Mouse (Mus musculus): ENCODE measurements around the gene 0610037L13Rik. TPM values are rescaled to one million over a fixed set of nuclear protein-coding genes. Genes with fewer than 3 reads are reported as not detected.

0610037L13Rik gene
- polyA plus RNA-seq, 1 experiment from 2014 or later: 93.6 TPM

DNA sequence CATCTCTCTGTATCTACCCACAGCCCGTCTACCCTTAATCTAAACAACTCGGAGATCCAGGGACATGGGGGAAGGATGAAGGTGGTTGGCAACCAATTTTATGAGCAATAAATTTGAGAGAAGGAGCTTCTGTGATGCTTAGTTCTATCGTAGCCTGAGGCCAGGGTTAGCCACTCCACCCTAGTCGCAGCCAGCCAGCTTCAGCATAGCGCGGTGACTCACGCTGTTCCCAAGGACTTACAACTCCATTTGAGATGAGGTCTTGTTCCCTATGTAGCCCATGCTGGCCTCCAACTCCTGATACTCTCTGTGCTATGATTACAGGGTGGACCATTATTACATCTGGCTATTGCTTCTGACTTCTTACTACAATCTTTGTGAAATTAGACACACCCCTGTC, 53.1 kb downstream of the 0610037L13Rik start:
- no peak for ATAC-seq (ENCODE audit: low FRiP score)
- Histone ChIP-seq H3K9me3 (replicated peaks) (no peaks in the 10 kb centered on the region), H3K27me3 (replicated peaks) (no peaks in the 10 kb centered on the region), H3K4me1 (no peaks in the 10 kb centered on the region), H3K27ac (replicated peaks) (no peak overlapping the region), H3K4me2 (no peak overlapping the region), H3K36me3 (no peaks in the 10 kb centered on the region), H3K4me3 (replicated peaks) (no peak overlapping the region), H3K9ac (replicated peaks) (no peak overlapping the region)
- 86% methylated on average over 7 of the region's 7 CpGs for WGBS

DNA sequence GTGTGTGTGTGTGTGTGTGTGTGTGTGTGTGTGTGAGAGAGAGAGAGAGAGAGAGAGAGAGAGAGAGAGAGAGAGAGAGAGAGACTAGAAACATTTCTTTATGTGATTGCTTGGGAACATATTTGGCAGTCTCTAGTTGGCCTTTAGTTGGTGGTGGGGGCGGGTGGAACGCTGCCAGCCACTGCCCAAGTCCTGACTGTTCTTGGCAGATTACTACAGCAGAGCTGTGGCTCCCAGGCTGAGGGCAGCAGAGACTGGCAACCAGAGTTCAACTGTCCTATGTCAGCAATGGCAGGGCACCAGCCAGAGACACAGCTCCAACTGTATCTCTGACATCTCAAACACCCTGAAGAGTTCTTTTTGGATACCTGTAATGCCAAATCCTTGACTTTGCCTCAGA, 54.5 kb downstream of the 0610037L13Rik start:
- no peak overlapping the region for H3K4me3 ChIP-seq (replicated peaks)
- H3K9me3 ChIP-seq (replicated peaks): no peaks in the 10 kb centered on the region
- no peak overlapping the region for H3K27ac ChIP-seq (replicated peaks)
- no peaks in the 10 kb centered on the region for H3K27me3 ChIP-seq (replicated peaks)
- no peak overlapping the region for H3K9ac ChIP-seq (replicated peaks)
- WGBS: 85% methylated on average over 2 of the region's 2 CpGs
- no peak for ATAC-seq (ENCODE audit: low FRiP score)
- no peak overlapping the region for H3K4me2 ChIP-seq
- no peaks in the 10 kb centered on the region for H3K4me1 ChIP-seq
- no peaks in the 10 kb centered on the region for H3K36me3 ChIP-seq

Other genes with a start within 250 kb of the 0610037L13Rik start
- 7.7 and 9.0 TPM in 2 replicates for gene Dmrtb1, start 205.6 kb upstream of the 0610037L13Rik start, polyA plus RNA-seq (2015; fragmentation: Nextera tagmentation; extraction: Ambion mirVana)
- 48.8 and 62.8 TPM in 2 replicates for gene Lrp8, start 87.6 kb upstream of the 0610037L13Rik start, polyA plus RNA-seq (2015; fragmentation: Nextera tagmentation; extraction: Ambion mirVana)
- gene Magoh, start 10.1 kb upstream of the 0610037L13Rik start, polyA plus RNA-seq (2015; fragmentation: Nextera tagmentation; extraction: Ambion mirVana): 105 and 120 TPM in 2 replicates
- 16.8 and 20.4 TPM in 2 replicates for gene Cpt2, start 33.8 kb downstream of the 0610037L13Rik start, polyA plus RNA-seq (2015; fragmentation: Nextera tagmentation; extraction: Ambion mirVana)
- gene Slc1a7, start 78.5 kb downstream of the 0610037L13Rik start, polyA plus RNA-seq (2015; fragmentation: Nextera tagmentation; extraction: Ambion mirVana): not detected in 2 replicates
- gene Podn, start 206.6 kb downstream of the 0610037L13Rik start, polyA plus RNA-seq (2015; fragmentation: Nextera tagmentation; extraction: Ambion mirVana): 0.32 and 0.44 TPM in 2 replicates

Measured in neural tube, embryonic 15.5 days (tissue).